Mouse (Mus musculus) intestine, postnatal 0 days (tissue): ENCODE data around the gene Ddx10. TPM values are rescaled to one million over a fixed set of nuclear protein-coding genes. Genes with fewer than 3 reads are reported as not detected.

Experiments used
- ATAC-seq: fragments of 200-750 bp; cut with Nextera tagmentation; 2 replicates; pipeline ENCODE4 v1.8.0; 2017; ENCODE audit warnings: mild to moderate bottlenecking, moderate TSS enrichment, moderate library complexity
- H3K27ac ChIP-seq: fragments of 300-500 bp; sonication (generic); 2 replicates; pipeline ENCODE4 v1.5.1; 2014; ENCODE audit warnings: mild to moderate bottlenecking, low read depth, low read length, moderate library complexity
- H3K27me3 ChIP-seq: fragments of 300-500 bp; sonication (generic); replicated peaks from 2 replicates; pipeline ENCODE4 v1.6.1; 2014; ENCODE audit warnings: low read length, mixed read lengths; ENCODE audit not compliant: control insufficient read depth, insufficient read depth
- H3K36me3 ChIP-seq: fragments of 300-500 bp; sonication (generic); 2 replicates; pipeline ENCODE4 v1.6.1; 2014; ENCODE audit warnings: mild to moderate bottlenecking, moderate library complexity; ENCODE audit not compliant: control insufficient read depth, insufficient read depth
- H3K4me1 ChIP-seq: fragments of 300-500 bp; sonication (generic); replicated peaks from 2 replicates; pipeline ENCODE4 v1.6.1; 2014; ENCODE audit warnings: antibody characterized with exemption, low read length, mixed read lengths; ENCODE audit not compliant: control insufficient read depth, insufficient read depth
- H3K4me2 ChIP-seq: fragments of 300-500 bp; sonication (generic); replicated peaks from 2 replicates; pipeline ENCODE4 v1.6.1; 2014; ENCODE audit warnings: low read depth, mild to moderate bottlenecking, moderate library complexity
- H3K4me3 ChIP-seq: fragments of 300-500 bp; sonication (generic); 2 replicates; pipeline ENCODE4 v1.5.1; 2014; ENCODE audit warnings: low read depth, low read length
- H3K9ac ChIP-seq: fragments of 300-500 bp; sonication (generic); 2 replicates; pipeline ENCODE4 v1.6.1; 2014; ENCODE audit warnings: mild to moderate bottlenecking, low read depth, low read length
- H3K9me3 ChIP-seq: fragments of 300-500 bp; sonication (generic); 2 replicates; pipeline ENCODE4 v1.6.1; 2016; ENCODE audit warnings: mixed run types; ENCODE audit not compliant: control insufficient read depth
- CTCF ChIP-seq: sonication (generic); IDR thresholded peaks from 2 replicates; pipeline ENCODE4 v1.5.1; 2016; ENCODE audit warnings: low read depth, mild to moderate bottlenecking, control low read depth, antibody characterized with exemption, moderate library complexity
- WGBS: fragments of 180-500 bp; shearing (Covaris S2); extraction: QIAGEN DNeasy Blood & Tissue Kit; methylation state at CpG from one replicate; pipeline ENCODE4 v1.1.7; 2014; 5-methylcytosine and 5-hydroxymethylcytosine counted together
- polyA plus RNA-seq: library from polyadenylated mRNA; unstranded; fragments of >200 nt; fragmentation: Nextera tagmentation; extraction: Ambion mirVana; gene quantifications from 2 replicates; pipeline ENCODE4 v1.2.1, GENCODE M21; 2015

Gene Ddx10
- polyA plus RNA-seq, 1 experiment from 2014 or later = 12.5 TPM

DNA sequence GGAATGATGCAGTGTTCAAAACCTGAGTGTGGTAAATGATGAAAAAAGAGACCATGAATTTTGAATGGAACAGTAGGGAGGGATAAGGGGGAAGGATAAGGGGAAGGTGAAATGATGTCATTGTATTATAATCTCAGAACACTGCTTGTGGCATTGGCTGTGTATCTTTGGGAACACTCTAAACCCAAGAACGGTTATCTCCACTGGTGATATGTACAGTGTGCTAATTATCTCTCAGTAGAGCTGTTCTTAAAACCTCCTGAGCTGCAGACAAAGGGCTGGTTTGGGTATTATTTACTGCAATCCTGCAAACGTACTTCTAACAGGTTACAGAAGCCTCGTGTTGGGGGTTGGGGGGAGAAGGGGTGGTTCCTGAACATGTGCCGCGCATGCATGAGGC is 179.7 kb downstream of the Ddx10 start:
- WGBS = 92% methylated on average over 5 of the region's 5 CpGs
- Histone ChIP-seq H3K9ac (no peak overlapping the region), H3K36me3 (no peaks in the 10 kb centered on the region), H3K4me3 (no peak overlapping the region), H3K27ac (no peak overlapping the region), H3K9me3 (no peaks in the 10 kb centered on the region), H3K27me3 (no peaks in the 10 kb centered on the region), H3K4me1 (no peaks in the 10 kb centered on the region), H3K4me2 (no peak overlapping the region)
- no peak for ATAC-seq
- no peak for TF ChIP-seq CTCF

DNA sequence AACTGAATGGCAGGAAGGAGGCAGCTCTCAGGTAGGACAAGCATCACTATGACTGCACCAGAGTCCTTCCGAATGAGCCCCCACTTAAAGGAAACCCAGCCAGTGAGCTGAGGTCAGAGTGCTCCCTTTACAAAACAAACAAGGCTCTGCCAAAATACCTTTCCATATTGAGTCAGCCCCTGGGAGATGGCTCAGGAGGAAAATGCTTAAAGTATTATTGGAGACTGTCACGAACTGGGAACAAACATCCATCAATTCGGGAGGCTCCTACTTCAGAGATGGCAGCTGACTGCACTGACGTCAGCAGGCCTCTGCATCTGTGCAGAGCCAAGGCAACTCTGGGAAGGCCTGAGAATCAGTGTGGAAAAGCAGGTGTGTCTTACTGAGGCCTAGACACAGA is 181.4 kb downstream of the Ddx10 start:
- no peak overlapping the region for H3K9ac ChIP-seq
- WGBS = 46% methylated on average over 4 of the region's 4 CpGs
- H3K27me3 ChIP-seq = no peaks in the 10 kb centered on the region
- TF ChIP-seq CTCF = no peak
- no peak overlapping the region for H3K27ac ChIP-seq
- no peaks in the 10 kb centered on the region for H3K4me1 ChIP-seq
- H3K4me3 ChIP-seq = no peak overlapping the region
- no peaks in the 10 kb centered on the region for H3K36me3 ChIP-seq
- no peak overlapping the region for H3K4me2 ChIP-seq
- H3K9me3 ChIP-seq = no peaks in the 10 kb centered on the region
- no peak for ATAC-seq

DNA sequence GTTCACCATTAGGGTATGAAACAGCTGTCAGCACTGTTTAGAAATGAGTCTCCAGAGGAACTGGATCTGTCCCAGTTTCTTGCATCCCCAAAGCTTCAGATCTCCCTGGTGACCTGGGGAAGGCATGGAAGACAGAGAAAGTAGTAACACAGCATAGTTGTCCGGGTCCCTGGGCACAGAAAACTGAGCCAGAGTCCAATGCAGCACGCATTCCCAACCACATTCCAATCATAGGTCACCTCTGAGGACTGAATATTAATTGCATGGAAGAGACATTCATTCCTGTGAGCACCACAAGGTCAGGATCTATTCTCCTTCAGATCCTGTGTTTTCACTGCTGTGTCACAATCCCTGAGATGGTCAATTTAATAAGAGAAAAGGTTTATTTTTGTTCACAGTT is 182.8 kb downstream of the Ddx10 start:
- Histone ChIP-seq H3K4me2 (no peak overlapping the region), H3K9ac (no peak overlapping the region), H3K36me3 (no peaks in the 10 kb centered on the region), H3K4me3 (no peak overlapping the region), H3K9me3 (no peaks in the 10 kb centered on the region), H3K4me1 (no peaks in the 10 kb centered on the region), H3K27me3 (no peaks in the 10 kb centered on the region), H3K27ac (no peak overlapping the region)
- 45% methylated on average over 2 of the region's 2 CpGs for WGBS
- no peak for TF ChIP-seq CTCF
- ATAC-seq = no peak

DNA sequence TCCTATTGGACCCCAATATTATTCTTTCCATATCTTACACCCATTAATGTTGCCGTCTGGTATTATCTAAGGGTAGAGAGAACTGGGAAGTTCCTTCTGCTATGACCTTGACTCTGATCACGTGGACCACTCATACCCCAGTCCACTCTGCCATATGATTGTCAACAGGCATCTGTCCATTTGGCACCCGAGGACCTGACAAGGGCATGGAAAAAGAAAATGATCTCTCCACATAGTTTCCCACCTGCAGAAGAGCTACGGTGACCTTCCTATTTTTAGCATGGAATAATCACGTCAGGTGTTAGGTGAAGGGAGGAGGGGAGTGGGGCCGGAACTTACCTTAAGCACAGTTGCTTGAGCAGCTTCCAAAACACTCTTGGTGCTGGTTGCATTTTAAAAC is 183.3 kb downstream of the Ddx10 start:
- H3K27ac ChIP-seq = no peak overlapping the region
- H3K27me3 ChIP-seq = no peaks in the 10 kb centered on the region
- TF ChIP-seq CTCF = no peak
- no peaks in the 10 kb centered on the region for H3K4me1 ChIP-seq
- H3K36me3 ChIP-seq = no peaks in the 10 kb centered on the region
- 69% methylated on average over 6 of the region's 6 CpGs for WGBS
- ATAC-seq = no peak
- no peak overlapping the region for H3K9ac ChIP-seq
- no peak overlapping the region for H3K4me3 ChIP-seq
- no peak overlapping the region for H3K4me2 ChIP-seq
- H3K9me3 ChIP-seq = no peaks in the 10 kb centered on the region

DNA sequence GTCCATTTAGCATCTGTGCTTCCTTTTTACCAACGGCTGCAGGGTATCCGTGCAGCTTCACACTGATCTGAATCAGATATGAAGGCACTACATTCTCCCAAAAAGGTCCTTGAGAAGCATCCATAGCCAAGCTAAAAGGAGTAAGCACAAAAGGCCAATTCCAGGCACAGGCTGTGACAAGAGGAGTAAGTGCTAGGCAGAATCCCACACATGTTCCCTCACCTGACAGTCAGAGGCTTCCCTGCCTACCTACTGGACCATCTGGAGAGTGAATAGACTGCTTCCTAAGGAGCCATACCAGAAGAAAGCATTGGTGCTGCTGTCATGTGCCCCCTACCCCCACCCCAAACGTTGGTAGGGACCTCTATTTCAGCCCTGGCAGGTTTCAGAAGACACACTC is 192.5 kb downstream of the Ddx10 start:
- Histone ChIP-seq H3K9ac (no peak overlapping the region), H3K27me3 (no peaks in the 10 kb centered on the region), H3K4me3 (no peak overlapping the region), H3K4me2 (no peak overlapping the region), H3K36me3 (no peaks in the 10 kb centered on the region), H3K4me1 (no peaks in the 10 kb centered on the region), H3K27ac (no peak overlapping the region), H3K9me3 (no peaks in the 10 kb centered on the region)
- 57% methylated on average over 3 of the region's 3 CpGs for WGBS
- ATAC-seq = no peak
- TF ChIP-seq CTCF = no peak

Other genes with a start within 250 kb of the Ddx10 start
- gene Exph5, start 53.6 kb upstream of the Ddx10 start, polyA plus RNA-seq = 2.4 and 3.1 TPM in 2 replicates
- 10.5 and 11.7 TPM in 2 replicates for gene Kdelc2, start 136.0 kb upstream of the Ddx10 start, polyA plus RNA-seq
- gene 4930550C14Rik, start 154.3 kb upstream of the Ddx10 start, polyA plus RNA-seq = 0.26 and 0.58 TPM in 2 replicates